Mouse (Mus musculus) thymus, postnatal 0 days (tissue): ENCODE data around the gene Ddx1. TPM values are rescaled to one million over a fixed set of nuclear protein-coding genes. Genes with fewer than 3 reads are reported as not detected.
A peak's percentile ranks its signal among the peaks of the same experiment; 100 is the strongest.
"Not testable (repeated sequence)": the region's sequence is repeated elsewhere in the genome, so short reads cannot be mapped to it uniquely, and the experiment has no call there.

Experiments used
- DNase-seq: peaks from one replicate; pipeline ENCODE4 v3.0.0-alpha.2; 2015; ENCODE audit warnings: low spot score
- polyA plus RNA-seq: library from polyadenylated mRNA; unstranded; fragments of >200 nt; fragmentation: Nextera tagmentation; extraction: Ambion mirVana; gene quantifications from 2 replicates; pipeline ENCODE4 v1.2.1, GENCODE M21; 2015

Gene Ddx1
- polyA plus RNA-seq, 1 experiment from 2014 or later = 83.9 TPM

- no peak for DNase-seq
Measured at GRCm38 (mm10) chr12:13205733-13206132, 43.3 kb downstream of the Ddx1 start.

GRCm38 (mm10) chr12:13202322-13202721 lies 46.7 kb downstream of the Ddx1 start:
- DNase-seq = no peak

GRCm38 (mm10) chr12:13200576-13200975 lies 48.4 kb downstream of the Ddx1 start:
- no peak for DNase-seq

- DNase-seq = no peak
Measured at GRCm38 (mm10) chr12:13199338-13200301, 49.4 kb downstream of the Ddx1 start.

GRCm38 (mm10) chr12:13198157-13198556 lies 50.9 kb downstream of the Ddx1 start:
- DNase-seq = no peak

GRCm38 (mm10) chr12:13196146-13196545 lies 52.9 kb downstream of the Ddx1 start:
- no peak for DNase-seq

- DNase-seq = no peak
Measured at GRCm38 (mm10) chr12:13195506-13195905, 53.5 kb downstream of the Ddx1 start.

- DNase-seq = no peak
Measured at GRCm38 (mm10) chr12:13188059-13188700, 60.8 kb downstream of the Ddx1 start.

- DNase-seq = no peak
Measured at GRCm38 (mm10) chr12:13186209-13186608, 62.8 kb downstream of the Ddx1 start.

- DNase-seq = no peak
Measured at GRCm38 (mm10) chr12:13184873-13185361, 64.1 kb downstream of the Ddx1 start.

GRCm38 (mm10) chr12:13184136-13184535 lies 64.9 kb downstream of the Ddx1 start:
- not testable (repeated sequence) for DNase-seq

GRCm38 (mm10) chr12:13182220-13182619 lies 66.8 kb downstream of the Ddx1 start:
- no peak for DNase-seq

- DNase-seq = no peak
Measured at GRCm38 (mm10) chr12:13181721-13182120, 67.3 kb downstream of the Ddx1 start.

- peak; percentile 21 for DNase-seq
Measured at GRCm38 (mm10) chr12:13180715-13181335, 68.2 kb downstream of the Ddx1 start.

- no peak for DNase-seq
Measured at GRCm38 (mm10) chr12:13180332-13180714, 68.7 kb downstream of the Ddx1 start.

GRCm38 (mm10) chr12:13177606-13178005 lies 71.4 kb downstream of the Ddx1 start:
- DNase-seq = no peak

- no peak for DNase-seq
Measured at GRCm38 (mm10) chr12:13176927-13177326, 72.1 kb downstream of the Ddx1 start.

- DNase-seq = no peak
Measured at GRCm38 (mm10) chr12:13176136-13176535, 72.9 kb downstream of the Ddx1 start.

- DNase-seq = no peak
Measured at GRCm38 (mm10) chr12:13174022-13174421, 75.0 kb downstream of the Ddx1 start.

- no peak for DNase-seq
Measured at GRCm38 (mm10) chr12:13168073-13168472, 80.9 kb downstream of the Ddx1 start.

- no peak for DNase-seq
Measured at GRCm38 (mm10) chr12:13167116-13167515, 81.9 kb downstream of the Ddx1 start.
